20 mouse cellular contexts compared by ENCODE assay signal in the genomic region with DNA sequence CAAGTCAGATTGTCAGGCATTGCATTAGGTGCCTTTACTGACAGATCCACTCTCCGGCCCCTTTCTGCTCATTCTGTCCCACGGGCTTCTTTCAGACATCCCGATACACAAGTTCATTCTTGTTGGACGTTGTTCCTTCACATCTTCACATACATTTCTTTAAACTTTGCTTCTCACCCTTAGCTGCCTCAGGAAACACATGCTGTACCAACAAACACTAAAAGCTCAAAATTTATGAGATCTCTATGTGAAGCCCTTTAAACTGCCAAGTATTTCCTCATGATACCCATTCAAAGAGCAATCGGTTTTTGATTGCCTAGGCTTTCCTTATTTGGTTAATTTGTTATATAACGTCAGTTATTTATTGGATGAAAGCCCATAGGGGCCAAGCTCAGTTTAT.
"Had no signal": no experiment of that assay in that cellular context is flagged by ENCODE, and none has a peak within 500 bp of the region (broad histone marks: within the 10 kb centered on the region; RNA-seq: fewer than 3 reads in every experiment).

No protein-coding gene starts in this region.

- H3K27me3 ChIP-seq: lung, embryonic 15.5 days; megakaryocyte, embryonic 14.5 days; midbrain, embryonic 13.5 days; midbrain, embryonic 15.5 days; neural tube, embryonic 12.5 days had no signal

- ATAC-seq: liver, postnatal 0 days; lung, postnatal 0 days; midbrain, embryonic 13.5 days; midbrain, embryonic 15.5 days had no signal

- DNase-seq: liver, postnatal 0 days; lung, adult 2 months; lung, postnatal 14 days; lung, postnatal 36 days; retina, postnatal 1 day; right cerebral cortex, adult 18-20 months; right cerebral cortex, postnatal 25 days; right cerebral cortex, postnatal 4 days; spleen, adult 18-20 months; thymus, adult 18-20 months; thymus, postnatal 14 days; thymus, postnatal 4 days had no signal

- H3K4me3 ChIP-seq: lung, embryonic 15.5 days; megakaryocyte, embryonic 14.5 days; midbrain, embryonic 13.5 days; midbrain, embryonic 15.5 days; neural tube, embryonic 12.5 days had no signal

- H3K9ac ChIP-seq: liver, postnatal 0 days; lung, embryonic 15.5 days; midbrain, embryonic 13.5 days; midbrain, embryonic 15.5 days; neural tube, embryonic 12.5 days had no signal

- H3K9me3 ChIP-seq: lung, embryonic 15.5 days; midbrain, embryonic 13.5 days; midbrain, embryonic 15.5 days; neural tube, embryonic 12.5 days had no signal

- H3K36me3 ChIP-seq: lung, embryonic 15.5 days; midbrain, embryonic 13.5 days; midbrain, embryonic 15.5 days; neural tube, embryonic 12.5 days had no signal

- H3K4me2 ChIP-seq: lung, embryonic 15.5 days; midbrain, embryonic 11.5 days; midbrain, embryonic 13.5 days; midbrain, embryonic 15.5 days; neural tube, embryonic 12.5 days had no signal

- H3K27ac ChIP-seq: lung, embryonic 15.5 days; macrophage; midbrain, embryonic 13.5 days; midbrain, embryonic 15.5 days; neural tube, embryonic 12.5 days had no signal

- H3K4me1 ChIP-seq: lung, embryonic 15.5 days; midbrain, embryonic 13.5 days; midbrain, embryonic 15.5 days; neural tube, embryonic 12.5 days had no signal
